Mouse (Mus musculus): ENCODE data around the gene Lrrc36.

Gene Lrrc36

GRCm38 (mm10) chr8:105431743-105432515 lies 18.6 kb downstream of the Lrrc36 start:
- no peak for DNase-seq (ENCODE audit: low spot score in 2 of 2)

DNA sequence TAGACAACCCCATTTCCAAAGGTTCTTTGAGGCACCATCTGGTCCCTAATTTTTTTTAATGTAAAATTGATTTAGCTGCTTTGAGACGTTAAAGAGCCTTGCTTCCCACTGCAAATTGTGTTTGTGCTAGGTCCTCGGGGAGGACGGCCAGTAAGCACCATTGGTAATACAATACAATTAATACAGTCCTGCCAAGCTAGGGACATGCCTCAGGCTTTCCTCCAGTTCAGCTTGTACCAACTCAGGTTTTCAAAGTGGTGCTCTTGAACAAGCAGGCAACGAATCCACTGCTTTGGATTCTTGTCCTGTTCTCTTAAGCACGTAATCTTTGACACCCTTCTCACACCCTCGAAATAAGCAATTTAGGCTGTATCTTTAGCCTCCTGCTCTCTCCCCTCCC lies 19.6 kb downstream of the Lrrc36 start:
- no peak for DNase-seq (ENCODE audit: low spot score in 2 of 2)

DNA sequence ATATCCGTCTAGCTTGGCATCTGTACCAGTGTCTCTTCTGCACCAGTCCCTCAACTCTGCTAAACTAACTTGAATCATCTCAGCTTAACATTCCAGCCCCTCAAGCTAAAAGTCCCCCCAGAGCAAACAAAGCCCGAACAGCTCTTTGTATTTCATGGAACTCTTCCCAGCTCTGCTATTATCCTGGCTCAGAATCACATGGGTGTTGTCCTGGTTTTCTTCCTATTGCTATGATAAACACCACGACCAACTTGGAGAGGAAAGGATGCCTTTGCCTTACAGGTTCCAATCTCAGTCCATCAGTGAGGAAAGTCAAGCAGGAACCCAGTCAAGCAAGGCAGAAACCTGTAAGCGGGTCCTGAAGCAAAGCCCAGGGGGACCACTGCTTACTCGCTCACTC lies 20.1 kb downstream of the Lrrc36 start:
- no peak for DNase-seq (ENCODE audit: low spot score in 2 of 2)

GRCm38 (mm10) chr8:105434136-105434535 lies 20.8 kb downstream of the Lrrc36 start:
- DNase-seq (ENCODE audit: low spot score in 2 of 2) = no peak

GRCm38 (mm10) chr8:105436218-105436617 lies 22.8 kb downstream of the Lrrc36 start:
- no peak for DNase-seq (ENCODE audit: low spot score in 2 of 2)

DNA sequence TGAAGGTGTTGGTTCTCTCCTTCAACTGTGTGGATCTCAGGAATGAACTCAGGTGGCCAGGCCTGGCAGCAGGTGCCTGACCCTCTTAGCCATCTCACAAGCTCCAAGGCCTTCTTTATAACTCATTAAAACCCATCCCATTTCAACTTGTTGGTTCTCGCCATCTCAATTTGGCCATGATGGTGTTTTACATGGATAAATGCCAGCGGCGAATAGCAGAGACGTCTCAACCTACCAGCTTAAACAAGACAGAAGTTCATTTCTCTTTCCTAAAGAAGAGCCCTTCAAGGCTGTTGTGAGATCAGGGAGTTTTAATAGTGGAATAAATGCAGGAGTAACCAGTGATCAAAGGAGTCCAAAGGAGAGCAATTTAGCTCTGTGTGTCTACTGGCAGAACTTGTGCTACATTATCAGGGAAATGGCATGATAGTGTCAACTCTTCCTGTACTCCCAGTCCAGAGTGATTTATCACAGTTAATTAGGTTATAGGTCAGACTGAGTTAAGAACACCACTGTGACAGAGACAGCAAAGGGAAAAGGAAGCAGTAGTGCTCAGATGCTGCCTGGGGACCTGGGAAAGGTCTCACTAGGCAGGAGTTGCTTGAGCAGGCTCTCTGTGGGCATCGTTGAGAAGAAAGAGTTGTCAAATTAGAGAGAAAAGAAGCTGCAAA lies 23.8 kb downstream of the Lrrc36 start:
- DNase-seq (ENCODE audit: low spot score in 2 of 2) = no peak

DNA sequence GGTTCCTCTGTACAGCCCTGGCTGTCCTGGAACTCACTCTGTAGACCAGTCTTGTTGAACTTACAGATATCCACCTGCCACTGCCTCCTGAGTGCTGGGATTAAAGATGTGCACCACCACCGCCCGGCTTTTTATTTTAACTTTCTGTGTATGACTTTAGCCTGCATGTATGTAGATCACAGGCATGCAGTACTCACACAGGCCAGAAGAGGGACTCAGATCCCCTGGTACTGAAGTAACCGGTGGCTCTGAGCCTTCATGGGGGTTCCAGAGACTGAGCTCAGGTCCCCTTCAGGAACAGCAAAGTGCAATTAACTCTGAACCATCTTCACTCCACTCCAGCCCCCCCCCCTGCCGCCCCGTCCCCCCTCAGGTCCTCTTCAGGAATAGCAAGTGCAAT lies 25.5 kb downstream of the Lrrc36 start:
- peak; percentile 60 to 77 for DNase-seq (ENCODE audit: low spot score in 2 of 2)

GRCm38 (mm10) chr8:105441433-105441832 lies 28.1 kb downstream of the Lrrc36 start:
- peak; percentile 59 to 87 for DNase-seq (ENCODE audit: low spot score in 2 of 2)

- DNase-seq (ENCODE audit: low spot score in 2 of 2) = no peak
Observed at GRCm38 (mm10) chr8:105442661-105443060, 29.3 kb downstream of the Lrrc36 start.

GRCm38 (mm10) chr8:105445296-105446126 lies 32.1 kb downstream of the Lrrc36 start:
- DNase-seq (ENCODE audit: low spot score in 2 of 2) = no peak

DNA sequence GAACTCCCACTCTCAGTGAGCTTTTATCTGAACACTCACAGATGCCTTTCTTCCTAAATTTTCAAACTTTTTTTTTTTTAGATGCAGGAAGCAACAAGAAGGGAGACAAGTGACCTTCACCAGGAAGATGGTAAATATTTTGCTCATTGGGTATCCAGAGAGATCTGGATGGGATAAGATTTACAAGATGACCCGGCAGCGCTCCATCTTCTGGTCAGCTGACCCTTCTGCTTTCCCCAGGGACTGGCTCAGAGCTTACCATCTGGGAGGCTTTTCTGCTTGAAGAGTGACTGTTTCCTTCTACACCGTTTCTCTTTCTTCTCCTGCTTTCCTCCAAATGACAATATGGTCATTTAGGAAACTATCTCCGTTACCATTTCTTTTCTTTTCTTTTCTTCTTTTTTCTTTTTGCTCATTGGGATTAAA lies 32.8 kb downstream of the Lrrc36 start:
- DNase-seq (ENCODE audit: low spot score in 2 of 2) = no peak

GRCm38 (mm10) chr8:105448188-105448587 lies 34.8 kb downstream of the Lrrc36 start:
- DNase-seq (ENCODE audit: low spot score in 2 of 2) = no peak

DNA sequence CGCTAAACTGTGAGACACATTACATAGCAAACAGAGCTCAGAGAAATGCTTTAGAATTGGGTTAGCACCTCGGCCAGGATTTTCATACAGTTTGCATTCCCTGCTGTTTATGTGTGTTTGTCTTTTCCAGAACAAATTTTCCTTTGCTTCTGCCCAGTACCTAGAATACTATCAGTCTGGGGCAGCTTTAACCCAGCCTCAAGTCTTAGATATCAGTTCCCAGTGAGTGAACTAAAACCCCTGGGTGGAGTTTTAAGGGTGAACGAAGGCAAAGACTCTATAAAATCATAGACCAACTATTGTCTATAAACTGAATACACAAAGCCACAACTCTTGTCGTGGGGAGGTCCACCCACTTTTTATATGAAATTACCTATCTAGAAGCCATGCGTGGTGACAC lies 35.2 kb downstream of the Lrrc36 start:
- DNase-seq (ENCODE audit: low spot score in 2 of 2) = no peak

- no peak for DNase-seq (ENCODE audit: low spot score in 2 of 2)
Observed at GRCm38 (mm10) chr8:105450977-105451376, 37.6 kb downstream of the Lrrc36 start.

- no peak for DNase-seq (ENCODE audit: low spot score in 2 of 2)
Observed at GRCm38 (mm10) chr8:105451903-105452603, 38.7 kb downstream of the Lrrc36 start.

- DNase-seq (ENCODE audit: low spot score in 2 of 2) = no peak
Observed at GRCm38 (mm10) chr8:105453296-105453695, 39.9 kb downstream of the Lrrc36 start.

DNA sequence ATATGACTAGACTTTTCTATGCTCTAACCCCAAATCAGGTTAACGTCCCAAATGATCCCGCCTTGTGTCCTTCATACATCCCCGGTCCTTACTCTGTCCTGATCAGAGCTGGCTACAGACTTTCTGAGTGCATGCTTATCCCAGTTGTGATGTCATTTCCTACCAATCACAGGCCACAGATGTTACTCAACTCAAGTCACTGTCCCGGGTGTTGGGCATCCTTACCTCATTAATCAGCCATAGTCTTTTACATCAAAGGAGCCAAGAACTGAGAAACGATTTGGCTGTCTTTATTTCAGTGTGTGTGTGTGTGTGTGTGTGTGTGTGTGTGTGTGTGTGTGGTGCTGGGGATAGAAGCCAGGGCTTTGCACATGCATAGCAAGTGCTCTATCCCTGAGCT lies 40.7 kb downstream of the Lrrc36 start:
- no peak for DNase-seq (ENCODE audit: low spot score in 2 of 2)

GRCm38 (mm10) chr8:105455218-105455617 lies 41.8 kb downstream of the Lrrc36 start:
- DNase-seq (ENCODE audit: low spot score in 2 of 2) = no peak

GRCm38 (mm10) chr8:105461085-105461803 lies 47.9 kb downstream of the Lrrc36 start:
- DNase-seq (ENCODE audit: low spot score in 2 of 2) = no peak

DNA sequence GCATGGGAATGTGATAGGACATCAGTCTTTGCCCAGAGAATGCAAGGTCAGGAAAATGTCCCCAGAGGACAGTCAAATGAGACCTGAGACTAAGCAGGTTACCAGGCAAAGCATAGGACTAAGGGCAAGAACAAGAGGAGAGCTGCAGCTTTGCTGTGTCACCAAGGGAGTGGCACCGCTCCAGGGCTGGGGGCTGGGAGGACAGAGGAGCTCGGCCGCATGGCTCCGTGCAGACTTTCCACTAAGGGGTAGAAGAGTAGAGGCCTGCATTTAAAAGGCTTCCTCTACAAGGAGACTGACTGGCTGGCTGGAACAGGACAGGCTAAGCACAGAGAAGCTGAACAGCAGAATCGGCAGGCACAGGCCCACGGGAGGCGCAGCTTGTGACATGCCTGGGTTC lies 51.2 kb downstream of the Lrrc36 start:
- DNase-seq (ENCODE audit: low spot score in 2 of 2) = no peak

DNA sequence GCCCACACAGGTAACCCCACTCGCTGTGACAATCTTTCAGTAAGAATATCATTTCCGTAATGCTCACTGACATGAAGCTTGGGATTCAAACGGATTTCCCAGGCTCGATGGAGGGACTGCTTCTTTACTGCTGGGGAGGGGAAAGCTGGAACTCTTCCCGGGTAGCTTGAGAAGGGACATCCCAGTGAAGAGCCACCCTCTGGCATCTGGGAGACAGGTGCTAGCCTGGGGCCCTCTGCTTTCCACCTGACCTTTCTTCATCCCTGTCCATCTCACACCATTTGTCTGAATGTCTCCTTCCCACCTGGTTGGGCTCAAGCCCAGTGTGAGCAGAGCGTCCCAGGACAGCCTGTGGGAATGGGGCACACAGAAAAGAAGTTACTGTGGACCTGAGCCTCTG lies 52.9 kb downstream of the Lrrc36 start:
- DNase-seq (ENCODE audit: low spot score in 2 of 2) = no peak

Measured in spleen, postnatal 4 days (tissue).